Mouse (Mus musculus): ENCODE data around the gene March8.
"Not testable (repeated sequence)": the region's sequence is repeated elsewhere in the genome, so short reads cannot be mapped to it uniquely, and the experiment has no call there.

The March8 gene

DNA sequence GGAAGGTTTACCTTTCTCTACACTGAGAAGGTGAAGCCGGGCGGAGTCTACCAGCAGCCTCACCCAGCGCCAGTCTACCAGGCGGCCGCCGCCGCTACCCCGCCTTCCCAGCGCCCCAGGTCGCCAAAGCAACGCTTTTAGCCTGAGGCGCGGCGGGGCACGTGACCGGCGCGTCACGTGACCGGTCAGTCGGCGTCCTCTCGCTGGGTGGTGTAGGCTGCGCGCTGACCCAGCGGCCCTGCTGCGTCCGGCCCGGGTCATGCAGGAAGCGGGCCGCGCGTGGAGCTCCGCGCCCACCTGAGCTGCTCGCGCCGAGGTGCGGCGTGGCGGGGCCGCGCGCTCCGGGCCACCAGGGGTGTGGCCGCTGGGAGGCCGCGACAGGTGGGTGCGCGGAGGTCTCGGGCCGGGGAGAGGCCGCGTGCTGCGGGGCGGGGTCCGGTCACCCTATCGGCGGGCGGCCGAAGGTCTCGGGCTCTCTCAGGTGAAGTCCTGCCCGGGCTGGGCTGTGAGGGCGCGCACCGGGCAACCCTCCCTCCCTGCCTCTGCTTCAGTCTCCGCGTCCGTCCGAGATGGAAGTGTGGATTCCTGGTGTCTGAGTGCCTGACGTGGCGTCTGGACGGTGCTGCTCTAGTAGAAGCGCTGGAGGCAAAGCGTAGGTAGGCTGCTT, at the start of gene March8:
March8 (plus strand) TSS at position 190 of the 667 bp plus-strand sequence.
- DNase-seq (ENCODE audit: low spot score), result peak; percentile 91

DNA sequence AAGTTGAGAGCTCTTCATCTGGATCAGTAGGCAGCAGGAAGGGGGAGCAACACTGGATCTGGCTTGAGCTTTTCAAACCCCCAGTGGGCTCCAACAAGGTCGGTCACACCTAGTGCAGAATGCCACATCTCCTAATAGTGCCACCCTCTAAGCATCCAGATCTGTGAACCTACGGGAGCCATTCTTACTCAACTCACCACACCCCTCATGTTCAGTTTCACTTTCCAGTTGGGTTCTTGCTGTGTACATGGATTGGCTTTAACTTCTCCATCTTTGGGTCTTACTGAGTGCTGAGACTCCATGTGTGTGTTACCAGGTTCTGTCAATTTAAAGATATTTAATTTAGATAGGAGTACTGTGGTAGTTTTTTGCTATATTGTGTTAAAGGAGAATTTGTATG, 26.4 kb upstream of the March8 start:
- DNase-seq (ENCODE audit: low spot score), result no peak

DNA sequence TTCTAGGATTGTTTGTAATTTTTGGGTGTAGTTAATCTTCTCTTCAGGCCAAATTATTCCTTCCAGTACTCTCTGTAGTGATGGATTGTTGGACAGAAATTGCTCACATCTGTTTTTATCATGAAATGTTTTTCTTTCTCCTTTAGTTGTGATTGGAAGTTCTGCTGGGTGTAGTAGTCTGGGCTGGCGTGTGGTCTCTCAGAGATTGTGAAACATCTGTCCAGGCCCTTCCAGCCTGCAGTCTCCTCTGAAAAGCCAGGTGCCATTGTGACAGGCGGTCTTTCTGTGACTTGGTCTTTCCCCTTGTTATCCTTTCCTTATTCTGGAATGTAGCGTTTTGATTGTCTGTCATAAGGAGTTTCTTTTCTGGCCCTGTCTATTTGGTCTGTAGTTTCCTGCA, 18.6 kb upstream of the March8 start:
- no peak for DNase-seq (ENCODE audit: low spot score)

DNA sequence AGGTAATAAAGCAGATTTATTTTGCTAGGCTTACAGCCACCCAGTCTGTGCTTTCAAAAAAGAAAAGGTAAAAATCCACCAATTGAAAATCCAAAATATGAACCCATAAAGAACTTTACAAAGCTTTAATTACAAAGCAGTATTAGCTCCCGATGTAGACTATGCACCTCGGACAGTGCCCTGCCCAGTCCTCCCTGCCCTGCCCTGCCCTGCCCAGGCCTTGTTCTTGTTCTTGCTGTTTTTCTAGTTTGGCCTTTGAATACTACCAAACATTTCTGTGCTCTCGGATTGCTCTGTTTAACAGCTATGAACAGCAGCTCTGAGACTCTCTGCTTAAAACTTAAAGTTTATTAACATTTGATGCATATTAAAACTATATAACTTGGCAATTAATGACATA, 11.2 kb upstream of the March8 start:
- DNase-seq (ENCODE audit: low spot score), result no peak

DNA sequence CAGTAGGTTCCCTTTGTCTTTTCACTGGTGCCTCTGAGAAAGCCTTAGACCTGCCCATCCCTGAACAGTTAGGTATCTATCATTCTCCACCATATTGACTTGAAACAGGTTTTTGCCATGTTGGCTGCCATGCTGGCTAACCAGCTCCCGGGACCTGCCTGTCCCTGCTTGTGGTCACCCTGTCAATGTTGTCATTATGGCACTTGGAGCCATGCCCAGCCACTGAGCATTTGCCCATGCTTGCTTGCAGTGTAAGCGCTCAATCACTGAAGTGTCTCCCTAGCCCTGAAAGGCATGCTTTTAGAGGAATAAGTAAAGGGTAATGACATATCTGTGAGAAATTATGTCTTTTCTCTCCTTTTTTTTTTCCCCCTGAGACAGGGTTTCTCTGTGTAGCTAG, 6.4 kb upstream of the March8 start:
- peak; percentile 43 for DNase-seq (ENCODE audit: low spot score)

DNA sequence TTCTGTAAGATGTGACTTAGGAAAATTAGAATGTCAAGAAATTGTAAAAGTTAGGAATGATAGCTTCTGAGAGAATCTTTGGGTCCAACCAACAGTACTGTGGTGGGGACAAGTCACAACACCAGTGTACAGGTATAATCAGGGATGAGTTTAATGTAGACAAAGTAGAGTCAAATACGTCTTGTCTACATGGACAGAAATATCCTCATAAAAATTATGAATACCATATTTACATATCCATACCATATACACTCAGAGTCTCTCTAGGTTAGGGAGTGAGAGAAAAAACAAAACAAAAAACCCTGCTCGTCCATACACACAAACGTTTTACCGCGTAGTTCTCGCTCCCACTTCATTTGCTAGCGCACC, 374 bp upstream of the March8 start:
- no peak for DNase-seq (ENCODE audit: low spot score)

DNA sequence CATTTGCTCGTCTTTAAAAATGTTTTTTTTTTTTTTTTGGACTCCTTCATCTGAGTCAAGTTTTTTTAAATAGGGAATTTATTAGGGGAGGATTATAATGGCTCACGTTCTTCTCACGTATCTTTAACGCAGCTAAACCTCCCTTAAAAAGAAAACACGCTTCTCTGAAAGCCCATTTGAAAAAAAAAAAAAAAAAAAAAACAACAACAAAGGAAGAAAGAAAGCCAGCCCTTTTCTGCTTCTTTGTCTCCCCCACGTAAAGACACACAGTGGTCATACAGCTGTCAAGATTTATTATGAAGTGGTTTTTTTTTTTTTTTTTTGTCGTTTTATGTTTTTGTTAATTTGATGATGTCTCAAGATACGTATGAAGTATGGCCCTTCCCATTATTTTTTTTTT, 696 bp downstream of the March8 start:
- DNase-seq (ENCODE audit: low spot score), result no peak

DNA sequence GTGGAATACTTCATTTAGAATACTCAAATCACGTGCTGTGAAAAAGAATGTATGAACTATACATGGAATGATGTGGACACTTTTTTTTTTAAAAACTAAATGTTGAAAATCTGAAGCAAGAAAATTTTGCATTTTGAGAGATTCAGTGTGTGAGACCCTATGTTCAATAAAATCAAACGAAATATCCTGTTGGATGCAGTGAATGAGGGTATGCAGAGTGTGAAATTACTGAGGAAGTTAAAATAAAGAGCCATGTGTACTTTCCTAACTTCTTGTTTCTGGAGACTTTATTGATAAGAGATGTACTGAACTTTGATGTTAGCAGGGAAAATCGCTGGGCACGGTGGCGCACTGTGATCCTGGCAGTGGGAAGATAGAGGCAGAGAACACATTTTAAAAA, 1.3 kb downstream of the March8 start:
- no peak for DNase-seq (ENCODE audit: low spot score)

DNA sequence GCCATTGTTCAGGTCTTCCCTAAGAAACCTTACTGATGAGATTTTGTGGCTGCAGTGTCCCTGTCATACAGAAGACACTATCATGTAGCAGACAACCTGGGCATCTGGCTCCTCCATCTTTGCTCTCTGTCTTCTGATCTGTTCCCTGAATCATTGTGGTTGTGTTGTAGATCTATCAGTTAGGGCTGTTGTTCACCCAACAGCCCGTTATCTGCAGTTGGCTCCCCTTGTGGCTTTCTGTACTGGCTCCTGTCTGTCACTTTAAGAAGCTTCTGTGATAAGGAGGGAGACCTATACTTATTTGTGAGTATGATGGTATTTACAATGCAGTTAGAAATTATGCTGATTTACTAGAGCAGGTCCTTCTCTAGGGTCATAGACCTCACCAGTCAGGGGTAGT, 2.7 kb downstream of the March8 start:
- DNase-seq (ENCODE audit: low spot score), result no peak

DNA sequence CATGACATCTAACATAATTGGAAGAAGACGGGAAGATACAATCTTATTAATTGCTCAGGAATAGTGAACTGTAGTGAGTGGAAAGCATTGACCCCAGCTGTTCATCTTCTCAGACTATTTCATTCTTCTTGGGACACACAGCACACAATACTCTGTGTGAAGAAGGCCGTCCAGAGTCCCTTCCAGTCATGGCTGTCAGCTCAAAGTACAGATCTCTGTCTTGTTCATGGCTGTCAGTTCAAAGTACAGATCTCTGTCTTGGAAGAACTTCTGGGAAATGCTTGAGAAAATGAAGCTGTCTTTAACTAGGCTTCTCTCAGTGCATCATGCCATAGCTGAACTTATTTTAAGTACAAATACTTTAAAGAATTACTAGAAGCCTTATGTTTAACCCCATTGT, 10.1 kb downstream of the March8 start:
- DNase-seq (ENCODE audit: low spot score), result no peak

DNA sequence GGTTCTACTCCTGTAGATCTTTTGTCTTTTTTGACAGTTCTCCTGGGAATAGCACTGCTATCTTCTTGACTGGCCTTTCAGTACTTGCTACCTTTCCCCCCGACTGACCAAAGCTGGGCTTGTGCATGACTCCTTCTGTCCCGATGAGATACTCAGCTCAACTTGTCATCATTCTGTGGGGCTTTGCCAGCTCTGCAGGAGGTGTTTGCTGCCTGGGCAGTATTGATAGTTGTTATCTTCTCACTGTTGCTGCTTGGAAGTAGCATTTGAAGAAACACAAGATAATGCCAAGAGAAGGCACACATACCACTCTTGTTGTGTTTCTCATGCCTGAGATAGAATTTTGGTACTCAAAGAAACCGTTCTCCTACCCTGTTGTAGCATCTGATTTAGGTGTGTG, 12.2 kb downstream of the March8 start:
- peak; percentile 24 for DNase-seq (ENCODE audit: low spot score)

DNA sequence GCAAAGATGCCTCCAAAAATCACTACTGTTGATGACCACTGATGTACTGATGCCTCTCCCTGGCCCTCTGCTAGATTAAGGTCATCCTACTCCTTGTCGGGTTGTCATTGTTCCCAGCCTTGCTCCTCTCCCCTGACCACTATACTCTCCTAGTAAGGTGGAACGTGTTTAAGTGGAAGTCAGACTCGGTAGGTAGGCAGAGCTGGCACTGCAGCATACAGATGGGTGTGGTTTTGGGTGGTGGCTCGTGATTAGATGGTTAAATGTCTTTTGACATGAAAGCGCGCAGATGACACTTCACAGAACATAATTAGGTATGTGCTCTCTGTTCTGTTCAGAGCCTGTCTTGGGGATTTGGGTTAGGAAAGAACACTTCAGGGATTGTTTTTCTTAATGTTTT, 12.8 kb downstream of the March8 start:
- no peak for DNase-seq (ENCODE audit: low spot score)

DNA sequence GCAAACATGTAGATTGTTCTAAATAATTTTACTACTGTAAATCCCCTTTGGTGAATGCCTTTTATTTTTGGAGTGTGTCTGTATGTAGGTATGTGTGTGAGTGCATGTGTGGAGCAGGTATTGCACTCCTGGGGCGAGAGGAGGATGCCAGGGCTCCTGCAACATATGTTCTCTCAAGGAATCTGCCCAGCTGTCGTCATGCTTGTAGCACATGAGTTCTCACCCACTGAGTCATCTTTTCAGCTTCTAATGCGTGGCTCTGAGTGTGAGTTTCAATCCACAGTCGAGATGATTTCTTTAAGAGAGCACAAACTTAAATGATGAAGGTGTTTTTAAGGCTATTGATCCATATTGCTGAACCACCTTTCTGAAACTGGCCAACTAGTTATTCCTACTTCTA, 13.7 kb downstream of the March8 start:
- no peak for DNase-seq (ENCODE audit: low spot score)

DNA sequence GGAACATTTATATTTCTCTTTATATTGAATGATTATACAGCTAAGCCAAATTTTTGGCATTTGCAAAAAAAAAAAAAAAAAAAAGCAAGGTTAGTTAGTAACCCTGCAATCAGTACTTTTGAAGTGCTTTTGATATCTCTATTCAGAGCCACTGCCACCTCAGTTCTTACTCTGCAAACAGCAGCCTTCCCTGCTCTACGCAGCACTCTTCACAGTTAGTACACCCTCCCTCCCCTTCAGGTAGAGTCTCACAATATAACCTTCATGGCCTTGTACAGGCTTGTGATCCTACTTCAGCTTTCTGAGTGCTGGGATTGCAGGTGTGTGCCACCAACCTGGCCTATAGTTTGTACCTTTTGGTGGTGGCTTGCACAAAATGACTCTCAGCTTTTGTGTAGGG, 15.6 kb downstream of the March8 start:
- no peak for DNase-seq (ENCODE audit: low spot score)

DNA sequence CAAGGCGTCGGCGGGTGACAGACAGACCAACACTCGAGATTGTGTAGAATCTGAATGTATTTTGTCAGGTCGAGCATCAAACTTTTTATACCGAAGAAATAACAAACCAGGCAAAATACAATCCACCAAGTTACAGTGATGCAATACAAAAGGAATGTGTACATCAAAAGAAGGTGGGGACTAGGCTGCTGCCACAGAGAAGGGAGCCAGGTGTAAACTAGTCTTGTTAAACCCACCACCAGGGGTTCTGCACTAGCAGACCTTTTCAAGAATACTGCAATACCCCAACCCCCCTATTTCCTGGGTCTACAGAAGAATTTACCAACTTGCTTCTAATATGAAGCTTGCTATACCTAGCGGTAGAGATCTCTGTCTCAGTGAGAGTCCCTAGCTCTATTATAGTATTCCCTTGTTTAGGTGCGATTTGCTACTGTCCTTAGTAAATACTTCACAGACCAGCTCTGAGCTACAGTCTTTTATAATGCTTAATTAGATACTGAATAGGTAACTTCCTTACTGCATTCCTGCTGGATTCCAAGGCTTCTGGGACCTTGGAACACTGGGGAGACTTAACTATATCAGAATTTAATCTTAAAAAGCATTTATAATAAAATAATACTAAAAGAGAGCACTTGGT, 18.6 kb downstream of the March8 start:
- DNase-seq (ENCODE audit: low spot score), result not testable (repeated sequence)

DNA sequence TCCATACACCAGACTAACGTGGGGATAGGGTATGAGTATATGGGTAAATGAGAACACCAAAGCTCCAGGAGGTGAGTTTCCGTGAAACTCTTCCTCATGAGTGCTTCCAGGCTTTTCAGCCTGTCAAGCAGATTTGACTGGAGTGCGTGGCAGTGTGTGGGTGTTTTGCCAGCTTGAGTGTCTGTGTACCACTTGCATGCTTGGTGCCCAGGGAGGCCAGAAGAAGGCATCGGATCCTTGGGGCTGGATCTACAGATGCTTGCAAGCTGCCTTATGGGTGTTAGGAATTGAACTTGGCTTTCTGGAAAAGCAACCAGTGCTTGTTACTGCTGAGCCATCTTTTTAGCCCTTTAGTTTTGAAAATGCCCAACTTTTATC, 19.1 kb downstream of the March8 start:
- DNase-seq (ENCODE audit: low spot score), result no peak

DNA sequence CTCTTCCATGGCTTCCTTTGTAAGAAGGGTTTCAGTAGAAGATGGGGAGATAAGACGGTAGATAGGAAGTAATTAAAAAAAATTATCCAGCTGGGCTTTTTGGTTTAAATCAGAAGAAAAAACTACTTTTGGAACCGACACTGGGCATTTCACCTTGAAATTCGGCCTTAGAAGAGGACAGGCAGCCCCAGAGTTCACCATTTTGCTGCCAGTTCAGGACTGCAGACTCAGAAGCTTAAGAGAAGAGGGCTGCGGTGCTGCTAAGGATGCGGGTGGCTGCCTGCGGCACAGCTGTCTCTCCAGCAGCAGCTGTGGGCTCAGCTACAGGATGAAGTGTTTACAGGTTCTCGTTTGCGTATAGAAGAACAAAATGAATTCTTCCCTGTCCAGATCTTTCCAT, 20.2 kb downstream of the March8 start:
- no peak for DNase-seq (ENCODE audit: low spot score)

DNA sequence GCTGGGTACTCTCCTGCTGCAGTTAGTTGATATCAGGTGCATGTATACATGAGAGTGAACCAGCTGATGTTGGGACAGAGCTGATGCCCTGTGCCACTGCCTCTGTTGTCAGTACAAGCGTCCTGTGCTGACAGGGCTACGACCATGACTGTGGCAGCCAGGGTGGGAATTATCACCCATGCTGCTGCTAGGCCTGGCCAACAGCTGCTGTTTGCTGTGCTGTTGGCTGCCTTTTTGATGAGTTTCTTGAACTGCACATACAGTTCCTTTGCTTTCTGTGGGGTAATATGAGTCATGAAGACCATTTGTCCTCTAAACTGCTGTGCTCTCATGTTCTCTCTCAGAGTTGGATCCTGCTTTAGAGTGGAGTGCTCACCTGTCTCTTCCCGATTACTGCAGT, 21.4 kb downstream of the March8 start:
- no peak for DNase-seq (ENCODE audit: low spot score)

DNA sequence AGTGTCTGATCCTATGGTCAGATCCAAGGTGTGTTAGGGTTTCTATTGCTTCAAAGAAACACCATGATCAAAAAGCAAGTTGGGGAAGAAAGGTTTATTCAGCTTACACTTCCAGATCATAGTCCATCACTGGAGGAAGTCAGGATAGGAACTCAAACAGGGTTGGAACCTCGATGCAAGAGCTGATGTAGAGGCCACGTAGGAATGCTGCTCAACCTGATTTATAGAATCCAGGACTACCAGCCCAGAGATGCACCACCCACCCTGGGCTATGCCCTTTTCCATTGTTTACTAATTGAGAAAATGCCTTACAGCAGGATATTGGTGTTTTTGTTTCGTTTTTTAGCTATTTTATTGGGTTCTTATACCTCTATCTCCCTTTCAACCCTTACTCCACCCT, 23.6 kb downstream of the March8 start:
- no peak for DNase-seq (ENCODE audit: low spot score)

DNA sequence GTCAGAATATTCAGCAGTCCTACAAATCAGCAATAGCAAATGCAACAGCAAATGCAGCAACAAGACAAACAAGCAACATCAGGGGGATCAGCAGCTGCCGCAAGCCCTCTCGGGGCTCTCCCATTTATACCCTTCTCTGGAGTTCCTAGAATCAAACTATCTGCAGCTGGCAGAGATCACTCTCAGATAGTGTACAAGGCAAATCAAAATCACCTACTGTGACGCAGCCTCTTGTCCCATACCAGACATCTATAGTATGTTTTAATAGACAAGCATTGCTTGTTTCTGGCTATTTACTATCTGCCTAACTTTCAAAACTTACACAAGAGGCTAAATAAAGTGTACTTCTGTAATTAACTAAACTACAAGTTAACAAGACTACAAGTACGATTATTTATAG, 24.2 kb downstream of the March8 start:
- no peak for DNase-seq (ENCODE audit: low spot score)

DNA sequence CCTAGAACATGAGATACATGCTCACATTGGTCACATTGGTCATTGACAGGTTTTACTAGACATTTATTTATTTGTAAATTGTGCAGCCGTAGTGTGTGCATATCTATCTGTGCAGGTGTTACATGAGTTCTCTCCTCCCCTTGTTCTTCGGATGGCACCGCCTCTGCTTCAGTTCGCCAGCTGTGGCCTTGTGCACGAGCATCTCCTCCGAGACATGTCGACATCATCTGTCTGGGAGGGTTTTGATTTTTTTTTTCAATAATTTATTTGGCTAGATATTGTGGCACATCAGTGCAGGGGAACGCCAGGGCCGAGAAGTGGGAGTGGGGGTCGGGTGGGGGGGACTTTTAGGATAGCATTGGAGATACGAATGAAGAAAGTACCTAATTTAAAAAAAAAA, 30.1 kb downstream of the March8 start:
- DNase-seq (ENCODE audit: low spot score), result no peak

DNA sequence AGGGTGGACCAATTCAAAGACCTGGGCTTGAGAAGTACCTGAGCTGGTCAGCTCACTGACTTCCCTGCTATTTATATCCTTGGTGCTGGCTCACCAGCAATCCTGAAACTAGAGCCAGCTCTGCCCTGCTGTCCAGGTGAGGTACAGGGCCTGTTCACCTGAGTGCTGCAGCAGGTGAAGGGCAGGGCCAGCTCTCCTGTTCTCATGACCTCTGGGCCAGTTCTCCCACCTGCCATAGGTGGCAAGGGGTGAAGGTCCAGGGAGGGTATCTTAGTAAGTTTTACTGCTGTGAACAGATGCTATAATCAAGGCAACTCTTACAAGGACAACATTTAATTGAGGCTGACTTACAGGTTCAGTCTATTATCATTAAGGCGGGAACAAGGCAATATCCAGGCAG, 32.0 kb downstream of the March8 start:
- DNase-seq (ENCODE audit: low spot score), result no peak

DNA sequence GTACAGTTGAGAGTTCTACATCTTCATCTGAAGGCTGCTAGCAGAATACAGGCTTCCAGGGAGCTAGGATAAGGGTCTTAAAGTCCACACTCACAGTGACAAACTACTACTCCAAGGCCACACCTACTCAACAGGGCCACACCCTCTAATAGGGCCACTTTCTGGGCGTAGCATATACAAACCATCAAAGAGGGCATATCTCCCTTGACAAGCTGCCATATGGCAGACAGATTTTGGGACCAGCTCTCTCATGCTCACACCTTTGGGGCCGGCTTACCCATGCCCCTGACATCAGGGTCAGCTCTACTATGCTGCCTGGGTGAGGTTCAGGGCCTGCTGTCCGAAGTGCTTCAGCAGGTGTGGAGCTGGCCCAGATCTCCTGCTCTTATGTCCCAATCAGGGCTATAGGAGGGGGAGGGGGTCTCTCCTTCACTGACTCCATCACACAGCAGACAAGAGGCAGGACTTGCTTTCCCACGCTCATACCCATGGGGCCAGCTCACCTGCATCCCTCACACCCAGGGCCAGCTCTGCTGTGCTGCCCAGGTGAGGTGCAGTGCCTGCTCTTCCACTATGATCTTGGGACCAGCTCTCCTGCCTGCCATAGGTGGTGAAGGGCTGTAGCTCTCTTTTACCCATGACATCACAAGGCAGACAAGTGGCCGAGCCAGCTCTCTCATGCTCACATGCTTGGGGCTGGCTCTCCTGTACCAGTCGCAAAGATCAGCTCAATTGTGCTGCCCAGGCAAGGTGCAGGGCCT, 32.6 kb downstream of the March8 start:
- no peak for DNase-seq (ENCODE audit: low spot score)

DNA sequence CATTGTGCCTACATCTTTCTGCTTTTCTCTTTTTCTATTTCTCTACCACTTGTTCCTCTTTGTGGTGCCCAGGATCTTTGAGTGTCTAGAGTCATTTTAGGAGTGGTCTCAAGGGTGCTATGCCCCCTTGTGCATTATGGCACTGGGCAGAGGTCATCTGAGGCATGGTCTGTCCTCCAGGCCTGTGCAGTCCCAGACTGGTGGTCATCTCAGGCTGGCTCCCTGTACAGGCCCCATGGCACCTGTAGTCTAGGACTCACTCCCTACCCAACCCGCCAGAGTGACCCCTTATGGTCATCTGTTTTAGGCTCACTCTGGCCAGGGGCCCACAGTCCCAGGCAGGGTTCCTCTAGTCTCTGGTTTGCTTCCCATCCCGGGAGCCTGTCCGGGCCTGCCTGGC, 33.7 kb downstream of the March8 start:
- no peak for DNase-seq (ENCODE audit: low spot score)

Data from adipocyte (in vitro differentiated cells).